Mouse (Mus musculus) liver, embryonic 14.5 days (tissue): ENCODE measurements at regions not wholly inside any gene's neighbourhood (a gene's known extent, or its start where the extent isn't known, plus 50 kb on each side); places are given as distances from the start of the nearest gene placed in this dataset.

ENCODE experiments used
- CTCF ChIP-seq: IDR thresholded peaks from 2 replicates; pipeline ENCODE4 v1.5.1; 2016; ENCODE audit warnings: antibody characterized with exemption, low read depth, control low read depth
- EP300 ChIP-seq: IDR thresholded peaks from 2 replicates; pipeline ENCODE4 v1.6.1; 2016; ENCODE audit warnings: antibody characterized with exemption, low read depth

DNA sequence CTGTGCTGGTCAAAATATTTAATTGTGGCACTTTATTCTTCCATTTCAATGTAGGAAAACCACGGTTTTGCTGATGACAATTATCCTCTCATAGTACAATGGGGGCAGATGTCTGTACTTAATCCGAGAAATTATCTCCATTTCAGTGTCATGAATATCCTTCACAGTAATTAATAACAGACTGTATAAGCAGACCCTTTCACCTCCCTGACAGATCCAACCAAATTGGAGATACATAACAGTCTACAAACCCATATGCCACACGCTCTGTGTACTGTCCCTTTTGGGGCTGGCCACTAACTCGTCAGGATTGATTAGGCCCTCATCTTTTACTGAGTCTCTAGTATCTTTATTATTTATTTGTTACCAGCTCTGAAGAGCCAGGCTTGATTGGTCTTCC, 212.6 kb upstream of the Igfbp7 start:
- TF ChIP-seq EP300 (no peak), CTCF (no peak)
